Mouse (Mus musculus) embryonic fibroblast, embryonic 13.5 days (primary cell): ENCODE results near the gene Cep295nl.

Experiments
- CTCF ChIP-seq: IDR thresholded peaks from 2 replicates; pipeline ENCODE4 v1.5.1; 2011; ENCODE audit warnings: mild to moderate bottlenecking, control low read depth, low read length, moderate library complexity, borderline replicate concordance; ENCODE audit not compliant: insufficient read depth
- POLR2A ChIP-seq: IDR thresholded peaks from 2 replicates; pipeline ENCODE4 v1.6.1; 2011; ENCODE audit warnings: low read depth, mild to moderate bottlenecking, control low read depth, low read length, moderate library complexity

DNA sequence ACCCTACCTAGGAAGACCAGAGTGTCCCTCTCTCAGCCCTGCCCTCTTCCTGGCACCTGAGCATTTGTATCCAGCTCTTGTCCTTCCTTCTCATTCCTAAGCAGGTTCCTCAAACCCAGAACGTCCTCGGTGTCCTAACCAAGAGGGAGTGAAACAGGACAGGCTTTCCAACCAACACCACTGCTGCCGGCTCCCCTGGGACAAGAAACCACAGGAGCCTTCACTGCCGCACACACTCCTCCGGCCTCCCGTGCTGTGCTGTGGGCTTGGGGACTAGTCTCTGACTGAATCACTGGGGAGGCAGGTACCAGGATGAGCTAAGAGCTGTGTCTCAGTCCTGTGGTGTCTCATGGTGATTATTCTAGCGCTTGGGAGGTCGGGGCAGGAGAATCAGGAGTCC, 27.4 kb upstream of the Cep295nl start:
- TF ChIP-seq CTCF = no peak
- no peak for TF ChIP-seq POLR2A
